Mouse (Mus musculus): ENCODE data around the gene Gpank1. TPM values are rescaled to one million over a fixed set of nuclear protein-coding genes. Genes with fewer than 3 reads are reported as not detected.

The Gpank1 gene
- polyA plus RNA-seq, 1 experiment = 29.1 TPM

DNA sequence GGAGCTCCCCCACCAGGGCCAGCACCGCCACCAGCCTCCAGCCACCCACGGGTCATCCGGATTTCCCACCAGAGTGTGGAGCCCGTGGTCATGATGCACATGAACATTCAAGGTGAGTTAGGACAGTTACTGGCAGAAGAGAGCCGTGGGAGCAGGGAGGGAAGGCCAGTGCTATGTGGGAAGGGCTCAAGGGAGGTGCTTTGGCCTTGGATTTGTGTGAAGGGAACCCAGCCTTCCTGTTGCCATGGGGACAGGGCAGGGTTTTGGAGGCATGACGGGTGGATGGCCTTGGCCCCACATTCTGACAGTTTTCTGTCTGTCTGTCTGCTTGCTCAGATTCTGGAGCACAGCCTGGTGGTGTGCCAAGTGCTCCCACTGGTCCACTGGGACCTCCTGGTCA, 20.7 kb downstream of the Gpank1 start:
- no peak for TF ChIP-seq POLR2A (IDR thresholded peaks at IDR 0.05; ENCODE audit: borderline replicate concordance, low read depth, low read length)
- no peak for TF ChIP-seq CTCF (IDR thresholded peaks at IDR 0.05; ENCODE audit: low read depth, low read length)
- H3K27ac ChIP-seq (ENCODE audit: insufficient read depth, low read depth, low read length) = no peak overlapping the region
- 0 out of 2 replicates have a peak, but pooled peaks cover 4% of the 10 kb centered on the region for H3K4me1 ChIP-seq (ENCODE audit: control insufficient read depth, insufficient read depth, low read length)
- no peak overlapping the region for H3K4me3 ChIP-seq (ENCODE audit: insufficient read depth, low read length)

- TF ChIP-seq CTCF (IDR thresholded peaks at IDR 0.05; ENCODE audit: low read depth, low read length) (no peak), POLR2A (IDR thresholded peaks at IDR 0.05; ENCODE audit: borderline replicate concordance, low read depth, low read length) (no peak)
- H3K4me3 ChIP-seq (ENCODE audit: insufficient read depth, low read length) = no peak overlapping the region
These were observed 24.9 kb downstream of the Gpank1 start for GRCm38 (mm10) chr17:35146139-35146538.

GRCm38 (mm10) chr17:35147348-35147747, 26.1 kb downstream of the Gpank1 start:
- no peak overlapping the region for H3K4me3 ChIP-seq (ENCODE audit: insufficient read depth, low read length)
- TF ChIP-seq POLR2A (IDR thresholded peaks at IDR 0.05; ENCODE audit: borderline replicate concordance, low read depth, low read length) (no peak), CTCF (IDR thresholded peaks at IDR 0.05; ENCODE audit: low read depth, low read length) (no peak)
- H3K27ac ChIP-seq (ENCODE audit: insufficient read depth, low read depth, low read length) = no peak overlapping the region
- H3K4me1 ChIP-seq (ENCODE audit: control insufficient read depth, insufficient read depth, low read length) = no peaks in the 10 kb centered on the region

More at GRCm38 (mm10) chr17:35146139-35146538, 24.9 kb downstream of the Gpank1 start:
- H3K27ac ChIP-seq (ENCODE audit: insufficient read depth, low read depth, low read length) = no peak overlapping the region
- no peaks in the 10 kb centered on the region for H3K4me1 ChIP-seq (ENCODE audit: control insufficient read depth, insufficient read depth, low read length)

DNA sequence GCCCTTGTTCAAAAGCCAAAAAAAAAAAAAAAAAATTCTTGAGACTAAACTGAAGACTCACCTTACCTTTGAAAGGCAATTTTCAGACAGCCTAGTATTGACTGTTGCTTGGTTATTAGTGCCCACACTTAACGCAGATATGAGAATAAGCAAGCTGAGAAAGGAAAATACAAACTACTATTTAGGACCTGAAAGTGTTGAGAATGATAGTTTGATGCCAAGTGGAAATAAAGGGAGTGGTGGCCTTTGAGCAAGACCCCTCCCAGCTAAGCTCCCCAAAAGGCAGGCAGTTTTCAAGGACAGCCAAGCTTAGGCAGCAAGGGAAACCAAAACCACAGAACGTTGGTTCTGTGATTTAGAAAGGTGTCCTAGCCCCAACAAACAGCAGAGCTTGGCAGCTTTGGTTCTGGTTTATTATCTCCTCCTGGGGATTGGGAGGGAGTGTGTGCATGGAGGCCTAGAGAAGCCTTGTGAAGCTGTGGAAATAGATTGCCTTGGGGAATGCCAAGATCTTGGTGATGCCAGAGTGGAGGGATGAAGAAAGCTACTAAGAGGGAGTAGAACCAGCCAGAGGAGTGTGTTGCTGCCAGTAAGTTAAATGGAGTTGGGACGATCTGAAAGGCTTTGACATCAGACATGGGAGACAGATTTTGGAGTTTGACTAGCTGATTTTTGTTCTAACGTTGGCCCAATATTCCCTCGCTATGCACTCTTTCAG, 26.8 kb downstream of the Gpank1 start:
- H3K4me3 ChIP-seq (ENCODE audit: insufficient read depth, low read length) = no peak overlapping the region
- TF ChIP-seq CTCF (IDR thresholded peaks at IDR 0.05; ENCODE audit: low read depth, low read length) (no peak), POLR2A (IDR thresholded peaks at IDR 0.05; ENCODE audit: borderline replicate concordance, low read depth, low read length) (no peak)
- H3K4me1 ChIP-seq (ENCODE audit: control insufficient read depth, insufficient read depth, low read length) = no peaks in the 10 kb centered on the region
- no peak overlapping the region for H3K27ac ChIP-seq (ENCODE audit: insufficient read depth, low read depth, low read length)

DNA sequence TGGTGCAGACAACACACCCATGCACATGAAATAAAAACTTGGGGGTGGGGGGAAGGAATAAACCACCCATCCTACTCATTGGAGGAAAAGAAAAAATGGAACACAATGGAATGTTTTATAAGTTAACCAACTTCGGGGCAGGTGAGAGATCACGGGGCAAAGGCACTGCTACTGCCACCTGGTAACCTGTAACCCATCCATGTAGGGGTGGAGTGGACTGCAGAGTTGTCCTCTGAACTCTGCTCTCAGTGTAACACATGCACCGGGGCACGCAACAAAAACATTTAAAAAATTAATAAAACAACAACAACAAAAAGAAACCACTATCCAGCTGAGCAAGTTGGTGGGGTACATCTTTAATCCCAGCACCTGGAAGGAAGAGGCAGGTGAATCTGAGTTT, 30.9 kb downstream of the Gpank1 start:
- no peak overlapping the region for H3K4me3 ChIP-seq (ENCODE audit: insufficient read depth, low read length)
- TF ChIP-seq POLR2A (IDR thresholded peaks at IDR 0.05; ENCODE audit: borderline replicate concordance, low read depth, low read length) (no peak), CTCF (IDR thresholded peaks at IDR 0.05; ENCODE audit: low read depth, low read length) (no peak)
- H3K4me1 ChIP-seq (ENCODE audit: control insufficient read depth, insufficient read depth, low read length) = no peaks in the 10 kb centered on the region
- H3K27ac ChIP-seq (ENCODE audit: insufficient read depth, low read depth, low read length) = no peak overlapping the region

DNA sequence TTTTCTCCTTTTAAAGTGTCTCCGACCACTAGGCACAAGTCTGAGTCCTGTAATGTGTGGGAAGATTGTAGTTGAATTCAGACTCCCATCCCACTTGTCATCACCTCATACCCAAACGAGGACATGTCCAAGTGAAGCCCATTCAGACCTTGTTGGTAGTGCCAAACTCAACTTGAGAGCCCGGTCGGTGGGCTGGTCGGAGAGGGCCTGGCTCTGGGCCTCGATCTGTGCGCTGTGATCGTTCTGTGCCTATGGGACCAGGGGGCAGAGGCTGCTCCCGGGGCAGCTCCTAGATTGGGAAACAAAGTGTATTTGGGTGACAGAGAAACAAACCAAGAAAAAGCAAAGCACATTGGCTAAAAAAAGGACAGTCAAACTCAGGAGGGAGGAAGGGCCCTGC, 31.8 kb downstream of the Gpank1 start:
- no peaks in the 10 kb centered on the region for H3K4me1 ChIP-seq (ENCODE audit: control insufficient read depth, insufficient read depth, low read length)

GRCm38 (mm10) chr17:35153931-35154330, 32.7 kb downstream of the Gpank1 start:
- Histone ChIP-seq H3K27ac (ENCODE audit: insufficient read depth, low read depth, low read length) (no peak overlapping the region), H3K4me1 (ENCODE audit: control insufficient read depth, insufficient read depth, low read length) (no peaks in the 10 kb centered on the region), H3K4me3 (ENCODE audit: insufficient read depth, low read length) (no peak overlapping the region)
- TF ChIP-seq POLR2A (IDR thresholded peaks at IDR 0.05; ENCODE audit: borderline replicate concordance, low read depth, low read length) (no peak), CTCF (IDR thresholded peaks at IDR 0.05; ENCODE audit: low read depth, low read length) (no peak)

More for the DNA sequence above, 31.8 kb downstream of the Gpank1 start:
- no peak for TF ChIP-seq CTCF (IDR thresholded peaks at IDR 0.05; ENCODE audit: low read depth, low read length)
- Histone ChIP-seq H3K4me3 (ENCODE audit: insufficient read depth, low read length) (no peak overlapping the region), H3K27ac (ENCODE audit: insufficient read depth, low read depth, low read length) (no peak overlapping the region)

GRCm38 (mm10) chr17:35154616-35155015, 33.4 kb downstream of the Gpank1 start:
- H3K4me3 ChIP-seq (ENCODE audit: insufficient read depth, low read length) = no peak overlapping the region
- TF ChIP-seq POLR2A (IDR thresholded peaks at IDR 0.05; ENCODE audit: borderline replicate concordance, low read depth, low read length) (no peak), CTCF (IDR thresholded peaks at IDR 0.05; ENCODE audit: low read depth, low read length) (no peak)
- no peaks in the 10 kb centered on the region for H3K4me1 ChIP-seq (ENCODE audit: control insufficient read depth, insufficient read depth, low read length)
- no peak overlapping the region for H3K27ac ChIP-seq (ENCODE audit: insufficient read depth, low read depth, low read length)

- Histone ChIP-seq H3K27ac (ENCODE audit: insufficient read depth, low read depth, low read length) (no peak overlapping the region), H3K4me1 (ENCODE audit: control insufficient read depth, insufficient read depth, low read length) (no peaks in the 10 kb centered on the region), H3K4me3 (ENCODE audit: insufficient read depth, low read length) (no peak overlapping the region)
- TF ChIP-seq POLR2A (IDR thresholded peaks at IDR 0.05; ENCODE audit: borderline replicate concordance, low read depth, low read length) (no peak), CTCF (IDR thresholded peaks at IDR 0.05; ENCODE audit: low read depth, low read length) (no peak)
These were observed 34.2 kb downstream of the Gpank1 start for GRCm38 (mm10) chr17:35155451-35155850.

DNA sequence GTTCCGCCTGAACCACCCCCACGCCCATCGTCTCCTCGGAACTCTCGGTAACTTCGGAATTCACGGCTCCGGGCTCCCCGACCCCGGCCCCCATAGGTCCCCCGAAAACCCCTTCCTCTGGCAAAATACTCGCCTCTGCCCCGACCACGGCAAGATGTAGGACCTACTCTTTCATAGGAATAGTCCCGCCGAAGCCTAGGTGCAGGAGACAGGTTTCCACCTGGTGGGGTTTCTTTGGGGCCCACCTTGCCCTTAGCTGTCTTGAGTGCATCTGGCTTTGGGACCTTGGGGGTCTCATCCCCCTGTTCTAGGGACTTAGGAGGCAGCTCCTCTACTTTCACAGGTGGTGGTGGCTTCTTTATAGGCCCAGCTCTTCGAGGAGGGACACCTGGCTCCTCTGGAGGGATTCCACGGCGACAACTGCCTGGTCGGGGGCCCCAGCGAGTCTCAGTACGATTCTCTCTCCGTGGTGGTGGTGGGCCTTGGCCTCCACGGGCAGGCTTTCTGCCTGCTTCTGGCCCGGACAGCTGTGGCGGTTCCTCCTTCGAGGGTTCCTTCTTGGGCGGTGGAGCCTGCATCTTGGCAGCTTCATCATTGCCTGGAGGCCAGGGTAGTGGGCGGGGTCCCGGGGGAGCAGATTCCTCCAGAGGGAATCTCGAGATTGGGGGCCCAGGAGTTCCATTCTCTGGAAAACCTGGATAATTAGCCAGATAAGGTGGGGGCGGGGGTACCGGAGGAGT, 35.4 kb downstream of the Gpank1 start:
- H3K4me3 ChIP-seq (ENCODE audit: insufficient read depth, low read length) = no peak overlapping the region
- no peak for TF ChIP-seq CTCF (IDR thresholded peaks at IDR 0.05; ENCODE audit: low read depth, low read length)
- TF ChIP-seq POLR2A (IDR thresholded peaks at IDR 0.05; ENCODE audit: borderline replicate concordance, low read depth, low read length) = no peak

More for the DNA sequence above, 35.4 kb downstream of the Gpank1 start:
- Histone ChIP-seq H3K4me1 (ENCODE audit: control insufficient read depth, insufficient read depth, low read length) (no peaks in the 10 kb centered on the region), H3K27ac (ENCODE audit: insufficient read depth, low read depth, low read length) (no peak overlapping the region)
